Mouse (Mus musculus) forebrain, embryonic 10.5 days (tissue): ENCODE measurements around the gene Spen. TPM values are rescaled to one million over a fixed set of nuclear protein-coding genes. Genes with fewer than 3 reads are reported as not detected.

Experiments used
- DNase-seq: peaks from one replicate; pipeline ENCODE4 v3.0.0-alpha.2; 2017; ENCODE audit warnings: low spot score; ENCODE audit errors: extremely low spot score
- H3K27ac ChIP-seq: fragments of 300-500 bp; sonication (generic); 2 replicates; pipeline ENCODE4 v1.5.1; 2016; ENCODE audit warnings: mild to moderate bottlenecking
- H3K27me3 ChIP-seq: fragments of 300-500 bp; sonication (generic); 2 replicates; pipeline ENCODE4 v1.6.1; 2016; ENCODE audit warnings: mild to moderate bottlenecking; ENCODE audit not compliant: poor library complexity, severe bottlenecking
- H3K36me3 ChIP-seq: fragments of 300-500 bp; sonication (generic); replicated peaks from 2 replicates; pipeline ENCODE4 v1.6.1; 2016; ENCODE audit warnings: mild to moderate bottlenecking, moderate library complexity
- H3K4me1 ChIP-seq: fragments of 300-500 bp; sonication (generic); 2 replicates; pipeline ENCODE4 v1.6.1; 2016
- H3K4me3 ChIP-seq: fragments of 300-500 bp; sonication (generic); 2 replicates; pipeline ENCODE4 v1.5.1; 2016; ENCODE audit warnings: mild to moderate bottlenecking, moderate library complexity
- H3K9me3 ChIP-seq: fragments of 300-500 bp; sonication (generic); 2 replicates; pipeline ENCODE4 v1.6.1; 2016; ENCODE audit warnings: mild to moderate bottlenecking, moderate library complexity
- WGBS: fragments of 180-500 bp; shearing (Covaris S2); methylation state at CpG from one replicate; pipeline ENCODE4 v1.1.7; 2016; 5-methylcytosine and 5-hydroxymethylcytosine counted together
- polyA plus RNA-seq: library from polyadenylated mRNA; unstranded; fragments of >200 nt; fragmentation: Nextera tagmentation; extraction: Ambion mirVana; gene quantifications from 2 replicates; pipeline ENCODE4 v1.2.1, GENCODE M21; 2016

Gene Spen
- polyA plus RNA-seq, 1 experiment from 2014 or later: 12.0 TPM

GRCm38 (mm10) chr4:141537706-141538407, 540 bp downstream of the Spen start:
- Histone ChIP-seq H3K27me3 (no peaks in the 10 kb centered on the region), H3K4me1 (peaks cover 76% of the 10 kb centered on the region), H3K27ac (peak overlapping the region; percentile 96), H3K36me3 (no peaks in the 10 kb centered on the region), H3K9me3 (no peaks in the 10 kb centered on the region), H3K4me3 (peak overlapping the region; percentile 99)
- no peak for DNase-seq
- WGBS: under 1% methylated on average over 101 of the region's 101 CpGs

DNA sequence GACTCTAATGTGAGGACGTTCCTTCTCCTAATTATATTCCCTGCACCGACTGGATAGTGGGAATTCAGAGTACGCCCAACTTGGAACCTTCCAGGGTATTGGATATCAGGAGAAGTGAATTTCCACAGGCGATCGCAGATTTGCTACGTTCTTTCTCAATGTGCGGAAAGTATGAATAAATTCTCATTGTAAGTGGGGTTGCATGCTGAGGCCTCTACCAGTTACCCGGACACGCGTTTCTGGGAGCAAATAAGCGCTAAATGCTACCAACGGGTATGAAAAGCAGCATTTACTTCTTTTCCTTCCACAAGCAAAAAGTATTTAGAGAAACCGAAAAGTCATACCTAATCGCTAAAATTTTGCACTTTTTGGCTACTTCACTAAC, 1.2 kb downstream of the Spen start:
- 0% methylated on average over 14 of the region's 14 CpGs for WGBS
- no peaks in the 10 kb centered on the region for H3K9me3 ChIP-seq
- H3K36me3 ChIP-seq: no peaks in the 10 kb centered on the region
- peak overlapping the region; percentile 99 for H3K4me3 ChIP-seq
- H3K27ac ChIP-seq: peak overlapping the region; percentile 96
- no peak for DNase-seq
- peaks cover 69% of the 10 kb centered on the region for H3K4me1 ChIP-seq
- H3K27me3 ChIP-seq: no peaks in the 10 kb centered on the region

DNA sequence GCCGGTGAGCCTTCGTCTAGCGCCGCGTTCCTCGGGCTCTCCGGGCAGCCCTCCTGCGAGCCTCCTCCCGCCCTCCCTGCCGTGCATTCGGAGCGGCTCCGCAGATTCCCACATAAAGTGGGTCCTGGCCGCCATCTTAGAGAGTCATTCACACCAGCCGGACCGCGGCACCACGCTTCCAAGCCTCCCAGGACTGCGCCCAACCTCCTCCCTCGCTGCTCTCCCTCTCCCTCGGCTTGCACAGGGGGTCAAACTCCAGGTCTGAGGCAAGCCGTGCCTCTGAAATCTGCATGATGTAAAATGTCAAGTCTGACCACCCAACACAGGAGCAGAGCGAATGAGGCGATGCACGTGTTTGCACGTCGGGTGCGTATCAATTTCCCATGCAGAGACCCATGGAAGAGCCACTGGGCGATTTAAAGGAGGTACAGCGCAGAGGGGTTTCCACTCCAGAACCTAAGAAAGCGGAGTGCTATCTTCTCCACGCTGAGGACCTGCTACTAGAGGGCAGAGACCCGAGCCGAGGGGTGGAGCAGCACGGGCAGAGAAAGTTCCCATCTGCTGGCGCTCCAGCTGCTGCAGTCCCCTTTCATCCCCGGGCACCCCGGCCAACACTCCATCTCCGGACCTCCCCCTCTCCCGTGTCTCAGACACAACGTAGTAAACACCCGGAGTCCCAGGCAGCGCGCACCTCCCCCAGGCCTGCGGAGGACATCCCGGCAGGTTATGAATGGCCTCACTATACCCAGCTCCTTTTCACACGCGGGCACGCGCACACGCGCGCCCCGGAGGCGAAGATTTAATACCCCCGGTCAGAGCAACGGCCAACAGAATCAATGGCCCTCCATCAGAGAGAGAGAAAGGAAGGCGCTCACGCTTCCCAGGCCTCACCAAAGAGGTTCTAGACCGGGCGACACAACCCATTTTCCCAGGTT, 1.8 kb downstream of the Spen start:
- WGBS: under 1% methylated on average over 61 of the region's 61 CpGs
- Histone ChIP-seq H3K27me3 (no peaks in the 10 kb centered on the region), H3K9me3 (no peaks in the 10 kb centered on the region), H3K4me3 (peak overlapping the region; percentile 99), H3K4me1 (peaks cover 63% of the 10 kb centered on the region), H3K27ac (peak overlapping the region; percentile 96), H3K36me3 (no peaks in the 10 kb centered on the region)
- DNase-seq: peak; percentile 84

GRCm38 (mm10) chr4:141534947-141535680, 3.3 kb downstream of the Spen start:
- Histone ChIP-seq H3K27me3 (no peaks in the 10 kb centered on the region), H3K4me3 (peak overlapping the region; percentile 99), H3K9me3 (no peaks in the 10 kb centered on the region), H3K27ac (peak overlapping the region; percentile 96), H3K36me3 (peaks cover 11% of the 10 kb centered on the region), H3K4me1 (peaks cover 58% of the 10 kb centered on the region)
- peak; percentile 64 for DNase-seq
- WGBS: 17% methylated on average over 9 of the region's 11 CpGs

DNA sequence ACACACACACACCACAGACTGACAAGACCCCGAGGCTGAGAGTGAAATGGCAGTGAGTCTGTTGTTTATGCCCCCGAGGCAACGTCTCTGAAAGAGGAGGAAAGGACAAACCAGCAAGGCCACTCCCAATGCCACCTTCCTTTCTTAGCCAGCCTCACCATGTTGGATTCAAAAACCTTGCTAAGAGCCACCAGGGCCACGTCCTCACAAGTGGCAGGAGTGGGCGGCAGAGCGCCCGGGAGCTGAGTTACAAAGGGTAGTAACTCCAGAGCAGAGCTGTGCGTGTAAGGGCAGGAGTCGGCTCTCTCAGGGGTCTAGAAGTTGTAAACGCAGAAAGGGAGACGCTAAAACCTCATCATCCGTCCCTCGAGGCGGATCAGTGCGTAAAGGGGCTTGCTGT, 7.4 kb downstream of the Spen start:
- peaks cover 44% of the 10 kb centered on the region for H3K4me1 ChIP-seq
- H3K27me3 ChIP-seq: no peaks in the 10 kb centered on the region
- no peaks in the 10 kb centered on the region; the same call in 1 of the 2 replicates for H3K9me3 ChIP-seq
- H3K27ac ChIP-seq: no peak overlapping the region
- peaks cover 36% of the 10 kb centered on the region for H3K36me3 ChIP-seq
- WGBS: 88% methylated on average over 15 of the region's 15 CpGs
- no peak for DNase-seq
- no peak overlapping the region for H3K4me3 ChIP-seq

GRCm38 (mm10) chr4:141528938-141529337, 9.5 kb downstream of the Spen start:
- no peak overlapping the region for H3K27ac ChIP-seq

GRCm38 (mm10) chr4:141526936-141527650, 11.3 kb downstream of the Spen start:
- H3K4me1 ChIP-seq: peaks cover 21% of the 10 kb centered on the region
- WGBS: 84% methylated on average over 7 of the region's 7 CpGs

More at GRCm38 (mm10) chr4:141528938-141529337, 9.5 kb downstream of the Spen start:
- Histone ChIP-seq H3K4me1 (peaks cover 24% of the 10 kb centered on the region), H3K4me3 (no peak overlapping the region), H3K9me3 (no peaks in the 10 kb centered on the region; the same call in 1 of the 2 replicates), H3K36me3 (peaks cover 36% of the 10 kb centered on the region), H3K27me3 (no peaks in the 10 kb centered on the region)
- DNase-seq: no peak
- WGBS: 90% methylated on average over 11 of the region's 11 CpGs

GRCm38 (mm10) chr4:141525940-141526339, 12.5 kb downstream of the Spen start:
- peaks cover 9% of the 10 kb centered on the region; the same call in 1 of the 2 replicates for H3K9me3 ChIP-seq
- H3K4me1 ChIP-seq: peaks cover 19% of the 10 kb centered on the region
- peaks cover 58% of the 10 kb centered on the region for H3K36me3 ChIP-seq
- no peak for DNase-seq
- 81% methylated on average over 2 of the region's 2 CpGs for WGBS
- no peak overlapping the region for H3K4me3 ChIP-seq
- H3K27me3 ChIP-seq: no peaks in the 10 kb centered on the region
- H3K27ac ChIP-seq: no peak overlapping the region

More at GRCm38 (mm10) chr4:141526936-141527650, 11.3 kb downstream of the Spen start:
- no peak for DNase-seq
- no peak overlapping the region for H3K27ac ChIP-seq
- no peaks in the 10 kb centered on the region; the same call in 1 of the 2 replicates for H3K9me3 ChIP-seq
- peaks cover 50% of the 10 kb centered on the region for H3K36me3 ChIP-seq
- H3K27me3 ChIP-seq: no peaks in the 10 kb centered on the region
- no peak overlapping the region for H3K4me3 ChIP-seq

GRCm38 (mm10) chr4:141524658-141525057, 13.7 kb downstream of the Spen start:
- Histone ChIP-seq H3K4me3 (no peak overlapping the region), H3K9me3 (peaks cover 9% of the 10 kb centered on the region; the same call in 1 of the 2 replicates), H3K4me1 (peaks cover 16% of the 10 kb centered on the region), H3K27me3 (no peaks in the 10 kb centered on the region), H3K27ac (no peak overlapping the region), H3K36me3 (peaks cover 58% of the 10 kb centered on the region)
- 78% methylated on average over 6 of the region's 6 CpGs for WGBS
- DNase-seq: no peak

DNA sequence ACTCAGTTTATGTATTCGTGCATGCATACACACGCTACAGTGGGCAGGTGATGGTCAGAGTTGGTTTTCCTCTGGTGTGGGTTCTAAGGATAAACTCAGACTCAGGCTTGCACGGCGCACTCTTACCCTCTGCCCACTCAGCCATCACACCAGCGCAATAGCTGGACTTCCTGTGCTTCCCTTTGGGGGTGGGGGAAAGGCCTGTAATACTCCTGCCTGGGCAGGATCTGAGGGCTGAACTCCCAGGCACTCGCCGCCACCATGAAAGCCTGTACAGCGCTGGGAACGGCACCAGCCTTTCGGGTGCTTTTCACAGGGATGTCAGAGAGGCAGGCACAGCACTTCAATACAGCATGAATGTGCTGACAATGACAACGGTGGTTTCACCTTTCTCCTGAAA, 15.3 kb downstream of the Spen start:
- DNase-seq: no peak
- peaks cover 9% of the 10 kb centered on the region; the same call in 1 of the 2 replicates for H3K9me3 ChIP-seq
- peaks cover 55% of the 10 kb centered on the region for H3K36me3 ChIP-seq
- H3K4me1 ChIP-seq: peaks cover 16% of the 10 kb centered on the region
- 89% methylated on average over 11 of the region's 11 CpGs for whole genome bisulfite sequencing
- no peak overlapping the region for H3K27ac ChIP-seq
- H3K4me3 ChIP-seq: no peak overlapping the region
- H3K27me3 ChIP-seq: no peaks in the 10 kb centered on the region

DNA sequence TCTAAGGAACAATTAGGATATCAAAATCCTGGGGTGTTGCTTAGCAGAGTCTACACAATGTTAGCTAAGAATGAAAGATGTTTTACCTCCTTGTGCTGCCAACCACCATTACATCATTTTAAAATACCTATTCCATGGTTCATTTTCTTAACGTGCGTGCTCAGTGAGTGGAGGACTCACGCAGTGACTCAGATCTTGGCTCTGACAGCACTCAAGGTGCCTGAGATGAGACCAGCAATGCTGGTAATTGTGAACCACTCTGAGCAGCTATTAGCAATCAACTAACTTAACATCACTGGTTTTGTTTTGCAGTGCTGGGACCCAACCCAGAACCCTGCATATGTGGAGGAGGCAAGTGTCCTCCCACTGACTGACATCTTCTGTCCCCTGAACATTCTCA, 20.0 kb downstream of the Spen start:
- H3K36me3 ChIP-seq: peaks cover 92% of the 10 kb centered on the region
- peaks cover 8% of the 10 kb centered on the region; the same call in 1 of the 2 replicates for H3K4me1 ChIP-seq
- DNase-seq: no peak
- no peak overlapping the region for H3K4me3 ChIP-seq
- peaks cover 9% of the 10 kb centered on the region; the same call in 1 of the 2 replicates for H3K9me3 ChIP-seq
- 95% methylated on average over 3 of the region's 3 CpGs for WGBS
- no peaks in the 10 kb centered on the region for H3K27me3 ChIP-seq
- no peak overlapping the region for H3K27ac ChIP-seq
